ENCODE assay signal across 7 mouse cellular contexts in genomic region chr5:137740506-137740905, GRCm38 (mm10). TPM values are rescaled to one million over a fixed set of nuclear protein-coding genes. Genes with fewer than 3 reads are reported as not detected.
A peak's percentile ranks its signal among the peaks of the same experiment; 100 is the strongest.
DNase-seq lines count a peak whose midpoint lies in the region; ATAC-seq and TF ChIP-seq lines count a peak whose summit lies in the region.

No protein-coding gene starts in this region.

- H3K4me2 ChIP-seq in kidney, postnatal 0 days (ENCODE audit: low read length) = peak overlapping the region; percentile 82
- peak overlapping the region; percentile 92 for H3K4me2 ChIP-seq in embryonic facial prominence, embryonic 13.5 days
- H3K4me2 ChIP-seq in hindbrain, postnatal 0 days (ENCODE audit: low read depth, low read length) = peak overlapping the region; percentile 72
- peak overlapping the region; percentile 86 for H3K4me2 ChIP-seq in neural tube, embryonic 11.5 days (ENCODE audit: low read depth)

- WGBS in kidney, postnatal 0 days = 9% methylated on average over 11 of the region's 11 CpGs
- WGBS in embryonic facial prominence, embryonic 13.5 days = 4% methylated on average over 11 of the region's 11 CpGs
- 3% methylated on average over 6 of the region's 11 CpGs for WGBS in hindbrain, postnatal 0 days
- WGBS in neural tube, embryonic 11.5 days = 10% methylated on average over 11 of the region's 11 CpGs

- DNase-seq in kidney, postnatal 0 days (ENCODE audit: low spot score) = peak; percentile 31
- DNase-seq in kidney, postnatal 36 days = no peak
- peak; percentile 47 for DNase-seq in hindbrain, postnatal 0 days (ENCODE audit: low spot score)
- no peak for DNase-seq in neural tube, embryonic 11.5 days (ENCODE audit: low spot score)
- DNase-seq in urinary bladder, postnatal 36 days (ENCODE audit: low spot score in 2 of 2) = no peak
- no peak for DNase-seq in right cerebral cortex, postnatal 10 days (ENCODE audit: low spot score in 2 of 2)

- no peak for TF ChIP-seq CTCF in kidney, postnatal 0 days (IDR thresholded peaks at IDR 0.05; ENCODE audit: low read depth)
- TF ChIP-seq CTCF in hindbrain, postnatal 0 days (IDR thresholded peaks at IDR 0.05; ENCODE audit: low read depth) = no peak

- peak overlapping the region; percentile 72 for H3K9ac ChIP-seq in kidney, postnatal 0 days (ENCODE audit: low read depth, low read length)
- H3K9ac ChIP-seq in embryonic facial prominence, embryonic 13.5 days = peak overlapping the region; percentile 80
- H3K9ac ChIP-seq in hindbrain, postnatal 0 days (replicated peaks; ENCODE audit: low read length) = peak overlapping the region; percentile 81
- H3K9ac ChIP-seq in neural tube, embryonic 11.5 days (ENCODE audit: low read length) = peak overlapping the region; percentile 78

- ATAC-seq in kidney, postnatal 0 days (replicated peaks; ENCODE audit: low FRiP score, low read depth) = no peak
- 0 out of 2 replicates have a peak, but pooled peaks have one; percentile 1 for ATAC-seq in embryonic facial prominence, embryonic 13.5 days (ENCODE audit: insufficient number of reproducible peaks, insufficient read depth, low FRiP score, low TSS enrichment, low read depth)
- peak; percentile 1 for ATAC-seq in hindbrain, postnatal 0 days
- no peak for ATAC-seq in neural tube, embryonic 11.5 days (ENCODE audit: insufficient read depth, low FRiP score, low TSS enrichment)

- H3K27ac ChIP-seq in kidney, postnatal 0 days = 0 out of 2 replicates have a peak overlapping the region, but pooled peaks have one; percentile 19
- peak overlapping the region; percentile 71; the same call in 1 of the 2 replicates for H3K27ac ChIP-seq in embryonic facial prominence, embryonic 13.5 days
- H3K27ac ChIP-seq in hindbrain, postnatal 0 days = peak overlapping the region; percentile 83
- H3K27ac ChIP-seq in neural tube, embryonic 11.5 days (ENCODE audit: low read depth, low read length) = 0 out of 2 replicates have a peak overlapping the region, but pooled peaks have one; percentile 46

- peak overlapping the region; percentile 56 for H3K4me3 ChIP-seq in kidney, postnatal 0 days (replicated peaks; ENCODE audit: low read depth, low read length)
- peak overlapping the region; percentile 66 for H3K4me3 ChIP-seq in embryonic facial prominence, embryonic 13.5 days
- peak overlapping the region; percentile 67 for H3K4me3 ChIP-seq in hindbrain, postnatal 0 days (ENCODE audit: low read length)
- peak overlapping the region; percentile 70 for H3K4me3 ChIP-seq in neural tube, embryonic 11.5 days (ENCODE audit: low read depth, low read length)

- no peaks in the 10 kb centered on the region for H3K36me3 ChIP-seq in kidney, postnatal 0 days (ENCODE audit: insufficient read depth, low read length)
- H3K36me3 ChIP-seq in embryonic facial prominence, embryonic 13.5 days = peaks cover 27% of the 10 kb centered on the region
- peaks cover 1% of the 10 kb centered on the region for H3K36me3 ChIP-seq in hindbrain, postnatal 0 days (ENCODE audit: insufficient read depth, low read length)
- peaks cover 4% of the 10 kb centered on the region; the same call in 1 of the 2 replicates for H3K36me3 ChIP-seq in neural tube, embryonic 11.5 days (ENCODE audit: control insufficient read depth, insufficient read depth, low read length)

- no peaks in the 10 kb centered on the region for H3K9me3 ChIP-seq in kidney, postnatal 0 days (replicated peaks; ENCODE audit: low read length)
- H3K9me3 ChIP-seq in embryonic facial prominence, embryonic 13.5 days = no peaks in the 10 kb centered on the region
- H3K9me3 ChIP-seq in hindbrain, postnatal 0 days (ENCODE audit: low read length) = no peaks in the 10 kb centered on the region
- H3K9me3 ChIP-seq in neural tube, embryonic 11.5 days (ENCODE audit: control insufficient read depth, low read length) = no peaks in the 10 kb centered on the region

- peaks cover 7% of the 10 kb centered on the region; the same call in 1 of the 2 replicates for H3K4me1 ChIP-seq in kidney, postnatal 0 days (replicated peaks; ENCODE audit: insufficient read depth, low read length)
- peaks cover 41% of the 10 kb centered on the region for H3K4me1 ChIP-seq in embryonic facial prominence, embryonic 13.5 days
- H3K4me1 ChIP-seq in hindbrain, postnatal 0 days (ENCODE audit: insufficient read depth, low read length) = peaks cover 22% of the 10 kb centered on the region
- H3K4me1 ChIP-seq in neural tube, embryonic 11.5 days (ENCODE audit: control insufficient read depth, insufficient read depth, low read length) = peaks cover 30% of the 10 kb centered on the region

- no peaks in the 10 kb centered on the region for H3K27me3 ChIP-seq in kidney, postnatal 0 days (ENCODE audit: insufficient read depth, low read length)
- no peaks in the 10 kb centered on the region for H3K27me3 ChIP-seq in embryonic facial prominence, embryonic 13.5 days
- no peaks in the 10 kb centered on the region for H3K27me3 ChIP-seq in hindbrain, postnatal 0 days (ENCODE audit: insufficient read depth, low read length)
- no peaks in the 10 kb centered on the region for H3K27me3 ChIP-seq in neural tube, embryonic 11.5 days (ENCODE audit: control insufficient read depth, insufficient read depth, low read length)

RNA-seq across cellular contexts. Expression of gene Nyap1, which starts 0.9 kb away (rescaled TPM):
- polyA plus RNA-seq in kidney, postnatal 0 days (2015; fragmentation: Nextera tagmentation; extraction: Ambion mirVana) = 1.2 and 1.6 TPM in 2 replicates
- polyA plus RNA-seq in embryonic facial prominence, embryonic 13.5 days (2015; fragmentation: Nextera tagmentation; extraction: Ambion mirVana) = 3.5 and 4.4 TPM in 2 replicates
- 192 and 215 TPM in 2 replicates for total RNA-seq in hindbrain, postnatal 0 days (2014; rRNA removed)
- 30.0 and 33.2 TPM in 2 replicates for polyA plus RNA-seq in hindbrain, postnatal 0 days (2015; fragmentation: Nextera tagmentation; extraction: Ambion mirVana)
- 3.8 and 4.4 TPM in 2 replicates for polyA plus RNA-seq in neural tube, embryonic 11.5 days (2014; fragmentation: Nextera tagmentation; extraction: Ambion mirVana)

RNA-seq across cellular contexts. Expression of gene Tsc22d4, which starts 5.0 kb away (rescaled TPM):
- polyA plus RNA-seq in kidney, postnatal 0 days (2015; fragmentation: Nextera tagmentation; extraction: Ambion mirVana) = 107 and 110 TPM in 2 replicates
- polyA plus RNA-seq in embryonic facial prominence, embryonic 13.5 days (2015; fragmentation: Nextera tagmentation; extraction: Ambion mirVana) = 129 and 134 TPM in 2 replicates
- total RNA-seq in hindbrain, postnatal 0 days (2014; rRNA removed) = 383 and 444 TPM in 2 replicates
- polyA plus RNA-seq in hindbrain, postnatal 0 days (2015; fragmentation: Nextera tagmentation; extraction: Ambion mirVana) = 251 and 270 TPM in 2 replicates
- polyA plus RNA-seq in neural tube, embryonic 11.5 days (2014; fragmentation: Nextera tagmentation; extraction: Ambion mirVana) = 73.9 and 75.6 TPM in 2 replicates

RNA-seq across cellular contexts. Expression of gene Ppp1r35, which starts 38.1 kb away (rescaled TPM):
- polyA plus RNA-seq in kidney, postnatal 0 days (2015; fragmentation: Nextera tagmentation; extraction: Ambion mirVana) = 28.8 and 32.4 TPM in 2 replicates
- 28.4 and 30.6 TPM in 2 replicates for polyA plus RNA-seq in embryonic facial prominence, embryonic 13.5 days (2015; fragmentation: Nextera tagmentation; extraction: Ambion mirVana)
- total RNA-seq in hindbrain, postnatal 0 days (2014; rRNA removed) = 52.8 and 67.0 TPM in 2 replicates
- polyA plus RNA-seq in hindbrain, postnatal 0 days (2015; fragmentation: Nextera tagmentation; extraction: Ambion mirVana) = 35.5 and 37.1 TPM in 2 replicates
- 71.1 and 71.2 TPM in 2 replicates for polyA plus RNA-seq in neural tube, embryonic 11.5 days (2014; fragmentation: Nextera tagmentation; extraction: Ambion mirVana)

RNA-seq across cellular contexts. Expression of gene Mepce, which starts 46.9 kb away (rescaled TPM):
- 11.6 and 12.3 TPM in 2 replicates for polyA plus RNA-seq in kidney, postnatal 0 days (2015; fragmentation: Nextera tagmentation; extraction: Ambion mirVana)
- polyA plus RNA-seq in embryonic facial prominence, embryonic 13.5 days (2015; fragmentation: Nextera tagmentation; extraction: Ambion mirVana) = 14.2 and 14.7 TPM in 2 replicates
- 40.3 and 49.2 TPM in 2 replicates for total RNA-seq in hindbrain, postnatal 0 days (2014; rRNA removed)
- polyA plus RNA-seq in hindbrain, postnatal 0 days (2015; fragmentation: Nextera tagmentation; extraction: Ambion mirVana) = 16.8 and 17.1 TPM in 2 replicates
- 10.0 and 10.7 TPM in 2 replicates for polyA plus RNA-seq in neural tube, embryonic 11.5 days (2014; fragmentation: Nextera tagmentation; extraction: Ambion mirVana)

RNA-seq across cellular contexts. Expression of gene Zcwpw1, which starts 47.1 kb away (rescaled TPM):
- polyA plus RNA-seq in kidney, postnatal 0 days (2015; fragmentation: Nextera tagmentation; extraction: Ambion mirVana) = 14.5 and 15.7 TPM in 2 replicates
- 36.1 and 39.7 TPM in 2 replicates for polyA plus RNA-seq in embryonic facial prominence, embryonic 13.5 days (2015; fragmentation: Nextera tagmentation; extraction: Ambion mirVana)
- 3.8 and 4.9 TPM in 2 replicates for total RNA-seq in hindbrain, postnatal 0 days (2014; rRNA removed)
- polyA plus RNA-seq in hindbrain, postnatal 0 days (2015; fragmentation: Nextera tagmentation; extraction: Ambion mirVana) = 11.4 TPM in 2 replicates
- polyA plus RNA-seq in neural tube, embryonic 11.5 days (2014; fragmentation: Nextera tagmentation; extraction: Ambion mirVana) = 11.4 and 11.5 TPM in 2 replicates

Comparison
In these comparisons a context has a peak if more than half of its experiments do, and no peak if none do; other contexts are left out.
1. DNase-seq: peak in kidney, postnatal 0 days (single experiment) and hindbrain, postnatal 0 days (single experiment); none in kidney, postnatal 36 days (0 of 2), neural tube, embryonic 11.5 days (single experiment), urinary bladder, postnatal 36 days (0 of 2) and right cerebral cortex, postnatal 10 days (0 of 2).
2. ATAC-seq: peak in embryonic facial prominence, embryonic 13.5 days (single experiment) and hindbrain, postnatal 0 days (single experiment); none in kidney, postnatal 0 days (single experiment) and neural tube, embryonic 11.5 days (single experiment).
3. H3K27ac ChIP-seq: peak in every context shown above with its lines; median percentile 83 in hindbrain, postnatal 0 days; 71 in embryonic facial prominence, embryonic 13.5 days; 46 in neural tube, embryonic 11.5 days; 19 in kidney, postnatal 0 days.
4. Peak in every context shown above with its lines, with median percentiles within 50 percentile points of each other: H3K4me2 ChIP-seq, H3K4me3 ChIP-seq and H3K9ac ChIP-seq.